Mouse (Mus musculus) brain, embryonic 14.5 days (tissue): ENCODE results near the gene Sorbs2.

Experiments used
- CTCF ChIP-seq: fragments of 200-500 bp; IDR thresholded peaks from 2 replicates; pipeline ENCODE4 v1.5.1; 2012; ENCODE audit warnings: inconsistent platforms, mild to moderate bottlenecking, moderate library complexity, borderline replicate concordance; ENCODE audit not compliant: insufficient read depth, insufficient read length; ENCODE audit errors: extremely low read depth
- POLR2A ChIP-seq: fragments of 200-500 bp; IDR thresholded peaks from 2 replicates; pipeline ENCODE4 v1.6.1; 2012; ENCODE audit warnings: mild to moderate bottlenecking, inconsistent platforms, borderline replicate concordance; ENCODE audit not compliant: poor library complexity, insufficient read depth, insufficient read length, severe bottlenecking; ENCODE audit errors: extremely low read depth

GRCm38 (mm10) chr8:45666221-45666620, 158.6 kb downstream of the Sorbs2 start:
- TF ChIP-seq CTCF = no peak
- no peak for TF ChIP-seq POLR2A
